Mouse (Mus musculus) spleen, adult 2 months (tissue): ENCODE data around the gene Cyren.

ENCODE experiments used
- CTCF ChIP-seq: fragments of 200-500 bp; IDR thresholded peaks from 2 replicates; pipeline ENCODE4 v1.5.1; 2011; ENCODE audit warnings: mild to moderate bottlenecking, inconsistent platforms; ENCODE audit not compliant: insufficient read depth, insufficient read length, insufficient replicate concordance; ENCODE audit errors: extremely low read depth
- POLR2A ChIP-seq: fragments of 200-500 bp; IDR thresholded peaks from 2 replicates; pipeline ENCODE4 v1.6.1; 2011; ENCODE audit warnings: low read depth, low read length, inconsistent platforms

- no peak for TF ChIP-seq CTCF
- TF ChIP-seq POLR2A = no peak
Observed at GRCm38 (mm10) chr6:34889185-34889584, 11.3 kb upstream of the Cyren start.
